Mouse (Mus musculus): ENCODE measurements around the gene Prkn. TPM values are rescaled to one million over a fixed set of nuclear protein-coding genes. Genes with fewer than 3 reads are reported as not detected.

The Prkn gene
- polyA plus RNA-seq, 1 experiment from 2014 or later: 2.8 TPM

DNA sequence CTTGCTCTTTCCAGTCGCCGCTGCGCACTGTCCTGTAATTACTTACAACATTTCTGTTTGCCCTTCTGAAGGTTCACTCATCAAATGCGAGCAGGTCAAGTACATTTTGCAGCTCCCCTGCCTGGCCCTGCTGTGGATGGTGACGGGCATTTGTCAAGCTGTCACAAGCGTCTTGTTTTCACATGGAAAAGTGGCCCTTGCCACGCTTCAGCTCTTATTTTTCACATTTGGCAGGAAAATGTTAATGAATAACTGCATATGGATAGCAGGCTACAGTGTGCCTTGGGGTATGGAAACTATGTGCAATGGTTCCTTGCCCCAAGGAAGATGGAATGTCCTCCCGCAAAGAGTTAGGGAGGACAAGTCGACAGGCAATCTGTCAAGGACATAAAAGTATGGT, 404.9 kb downstream of the Prkn start:
- Histone ChIP-seq H3K9ac (replicated peaks; ENCODE audit: low read depth) (no peak overlapping the region), H3K4me3 (ENCODE audit: low read depth, low read length) (no peak overlapping the region), H3K4me2 (replicated peaks; ENCODE audit: low read depth, low read length) (no peak overlapping the region), H3K9me3 (ENCODE audit: low read length) (no peaks in the 10 kb centered on the region), H3K36me3 (ENCODE audit: insufficient read depth, low read length) (no peaks in the 10 kb centered on the region), H3K4me1 (ENCODE audit: insufficient read depth, low read depth, low read length) (no peaks in the 10 kb centered on the region), H3K27ac (ENCODE audit: low read length) (no peak overlapping the region), H3K27me3 (replicated peaks; ENCODE audit: insufficient read depth, low read length) (no peaks in the 10 kb centered on the region)
- ATAC-seq (no peak), DNase-seq (ENCODE audit: low spot score) (no peak)
- TF ChIP-seq CTCF (IDR thresholded peaks at IDR 0.05): no peak
- no peak for TF ChIP-seq EP300 (IDR thresholded peaks at IDR 0.05)
- WGBS: 61% methylated on average over 9 of the region's 9 CpGs

DNA sequence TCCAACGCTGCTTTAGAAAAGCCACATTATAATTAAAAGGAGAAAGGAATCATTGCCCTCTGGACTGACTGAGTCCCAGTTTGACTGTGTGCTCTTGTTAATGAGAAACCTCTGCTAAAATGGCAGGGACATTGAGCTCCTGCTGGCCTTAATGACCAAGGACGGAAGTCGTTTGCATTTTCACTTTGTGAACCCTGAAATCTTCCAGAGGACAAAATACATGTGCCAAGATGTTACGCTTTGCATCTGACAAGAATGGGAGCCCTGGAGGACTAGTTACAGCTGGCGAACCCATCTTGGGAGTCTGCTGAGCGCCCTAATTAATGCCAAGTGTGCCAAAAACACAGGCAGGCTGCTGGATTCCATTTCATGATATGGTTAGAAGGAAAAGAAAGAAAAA, 409.0 kb downstream of the Prkn start:
- H3K27me3 ChIP-seq (replicated peaks; ENCODE audit: insufficient read depth, low read length): no peaks in the 10 kb centered on the region
- no peak for ATAC-seq
- no peaks in the 10 kb centered on the region for H3K36me3 ChIP-seq (ENCODE audit: insufficient read depth, low read length)
- H3K9me3 ChIP-seq (ENCODE audit: low read length): no peaks in the 10 kb centered on the region
- TF ChIP-seq EP300 (IDR thresholded peaks at IDR 0.05): no peak
- no peak for TF ChIP-seq CTCF (IDR thresholded peaks at IDR 0.05)
- no peaks in the 10 kb centered on the region for H3K4me1 ChIP-seq (ENCODE audit: insufficient read depth, low read depth, low read length)
- no peak overlapping the region for H3K27ac ChIP-seq (ENCODE audit: low read length)
- H3K4me2 ChIP-seq (replicated peaks; ENCODE audit: low read depth, low read length): no peak overlapping the region
- DNase-seq (ENCODE audit: low spot score): no peak
- 59% methylated on average over 6 of the region's 6 CpGs for WGBS
- H3K4me3 ChIP-seq (ENCODE audit: low read depth, low read length): no peak overlapping the region
- no peak overlapping the region for H3K9ac ChIP-seq (replicated peaks; ENCODE audit: low read depth)

DNA sequence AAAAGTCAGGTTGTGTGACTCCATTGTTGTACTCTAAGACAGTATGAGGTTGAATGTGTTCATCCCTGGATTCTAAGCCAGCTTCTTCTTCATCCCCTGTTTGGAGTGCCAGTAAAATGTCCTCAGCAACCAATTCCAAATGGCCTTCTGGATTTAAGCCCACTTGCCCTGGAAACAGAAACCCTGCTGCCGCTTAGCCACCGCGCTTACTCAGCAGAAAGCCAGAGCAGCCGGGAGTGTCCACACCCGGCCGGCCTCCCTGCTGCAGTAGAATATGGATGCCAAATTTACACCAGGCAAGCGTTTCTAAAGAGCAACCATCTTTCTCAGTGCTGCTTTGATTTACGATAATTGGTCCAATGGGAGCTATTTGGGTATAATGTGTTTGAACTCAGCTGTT, 420.5 kb downstream of the Prkn start:
- 70% methylated on average over 8 of the region's 8 CpGs for WGBS
- ATAC-seq (no peak), DNase-seq (ENCODE audit: low spot score) (no peak)
- no peaks in the 10 kb centered on the region for H3K9me3 ChIP-seq (ENCODE audit: low read length)
- no peak overlapping the region for H3K27ac ChIP-seq (ENCODE audit: low read length)
- no peak overlapping the region for H3K4me3 ChIP-seq (ENCODE audit: low read depth, low read length)
- H3K36me3 ChIP-seq (ENCODE audit: insufficient read depth, low read length): no peaks in the 10 kb centered on the region
- H3K27me3 ChIP-seq (replicated peaks; ENCODE audit: insufficient read depth, low read length): no peaks in the 10 kb centered on the region
- TF ChIP-seq EP300 (IDR thresholded peaks at IDR 0.05): no peak
- TF ChIP-seq CTCF (IDR thresholded peaks at IDR 0.05): no peak
- H3K4me2 ChIP-seq (replicated peaks; ENCODE audit: low read depth, low read length): no peak overlapping the region
- H3K4me1 ChIP-seq (ENCODE audit: insufficient read depth, low read depth, low read length): no peaks in the 10 kb centered on the region
- H3K9ac ChIP-seq (replicated peaks; ENCODE audit: low read depth): no peak overlapping the region

DNA sequence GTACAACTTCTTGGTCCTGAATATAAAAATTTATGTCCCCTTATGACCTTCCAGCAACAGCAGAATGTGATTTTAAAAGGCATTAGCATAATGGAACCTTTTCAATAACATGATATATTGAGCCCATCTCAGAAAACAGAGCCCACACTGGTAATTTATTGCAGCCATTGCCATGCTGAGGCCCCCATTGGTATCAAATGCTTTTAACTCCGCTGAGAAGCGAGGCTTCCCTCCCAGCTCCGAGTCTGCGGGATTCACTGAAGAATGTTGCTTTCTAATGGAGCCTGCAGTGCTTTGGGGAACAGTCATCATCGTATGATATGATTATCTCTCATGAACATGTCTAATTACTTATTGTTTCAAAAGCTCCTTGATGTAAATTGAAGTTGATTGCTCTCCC, 421.5 kb downstream of the Prkn start:
- no peaks in the 10 kb centered on the region for H3K9me3 ChIP-seq (ENCODE audit: low read length)
- ATAC-seq: no peak
- TF ChIP-seq EP300 (IDR thresholded peaks at IDR 0.05) (no peak), CTCF (IDR thresholded peaks at IDR 0.05) (no peak)
- no peaks in the 10 kb centered on the region for H3K36me3 ChIP-seq (ENCODE audit: insufficient read depth, low read length)
- no peak overlapping the region for H3K4me2 ChIP-seq (replicated peaks; ENCODE audit: low read depth, low read length)
- H3K9ac ChIP-seq (replicated peaks; ENCODE audit: low read depth): no peak overlapping the region
- WGBS: 81% methylated on average over 5 of the region's 5 CpGs
- H3K27ac ChIP-seq (ENCODE audit: low read length): no peak overlapping the region
- H3K4me1 ChIP-seq (ENCODE audit: insufficient read depth, low read depth, low read length): no peaks in the 10 kb centered on the region
- no peak overlapping the region for H3K4me3 ChIP-seq (ENCODE audit: low read depth, low read length)
- no peaks in the 10 kb centered on the region for H3K27me3 ChIP-seq (replicated peaks; ENCODE audit: insufficient read depth, low read length)
- DNase-seq (ENCODE audit: low spot score): no peak

DNA sequence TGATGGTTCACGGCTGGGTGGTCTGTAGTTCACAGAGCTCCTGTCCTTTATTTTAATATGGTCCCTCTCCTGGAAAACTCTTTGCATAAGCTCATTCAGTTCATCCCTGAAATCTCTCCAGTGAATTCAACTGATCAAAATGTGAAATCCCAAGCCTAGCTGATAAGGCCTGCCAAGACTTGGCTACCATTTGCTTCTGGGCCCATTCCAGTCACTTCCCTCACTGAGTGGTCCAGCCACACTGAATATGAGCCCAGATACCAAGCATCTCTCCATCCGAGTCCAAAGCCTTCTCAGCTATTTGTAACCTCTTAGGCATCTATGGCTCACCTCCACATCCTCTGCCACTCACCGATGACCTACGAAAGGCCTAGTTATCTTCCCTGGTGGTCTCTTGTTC, 427.8 kb downstream of the Prkn start:
- Histone ChIP-seq H3K4me1 (ENCODE audit: insufficient read depth, low read depth, low read length) (no peaks in the 10 kb centered on the region), H3K4me3 (ENCODE audit: low read depth, low read length) (no peak overlapping the region), H3K27me3 (replicated peaks; ENCODE audit: insufficient read depth, low read length) (no peaks in the 10 kb centered on the region), H3K4me2 (replicated peaks; ENCODE audit: low read depth, low read length) (no peak overlapping the region), H3K9ac (replicated peaks; ENCODE audit: low read depth) (no peak overlapping the region), H3K27ac (ENCODE audit: low read length) (no peak overlapping the region), H3K36me3 (ENCODE audit: insufficient read depth, low read length) (no peaks in the 10 kb centered on the region), H3K9me3 (ENCODE audit: low read length) (no peaks in the 10 kb centered on the region)
- WGBS: 80% methylated on average over 4 of the region's 4 CpGs
- DNase-seq (ENCODE audit: low spot score) (no peak), ATAC-seq (no peak)
- TF ChIP-seq CTCF (IDR thresholded peaks at IDR 0.05): no peak

DNA sequence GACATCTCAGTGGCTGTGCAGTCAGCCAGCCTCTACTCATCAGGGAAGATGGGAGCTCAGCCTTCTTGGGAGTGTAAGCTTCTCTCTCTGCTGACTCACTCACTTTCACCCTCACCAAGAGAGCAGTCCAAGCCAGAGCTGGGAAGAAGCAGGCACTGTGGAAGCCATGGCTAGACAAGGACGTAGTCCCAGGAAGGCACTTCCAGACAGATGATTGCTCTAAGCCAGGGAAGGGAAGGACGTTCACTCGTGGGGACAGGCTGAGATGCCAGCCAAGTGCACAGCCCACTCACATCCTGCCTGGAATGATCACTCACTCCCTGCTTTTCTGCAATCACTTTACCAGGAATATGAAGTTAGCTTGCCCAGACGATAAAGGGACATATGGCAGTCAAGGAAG, 430.0 kb downstream of the Prkn start:
- Histone ChIP-seq H3K4me1 (ENCODE audit: insufficient read depth, low read depth, low read length) (no peaks in the 10 kb centered on the region), H3K27ac (ENCODE audit: low read length) (no peak overlapping the region), H3K27me3 (replicated peaks; ENCODE audit: insufficient read depth, low read length) (no peaks in the 10 kb centered on the region), H3K9me3 (ENCODE audit: low read length) (no peaks in the 10 kb centered on the region), H3K9ac (replicated peaks; ENCODE audit: low read depth) (no peak overlapping the region), H3K4me2 (replicated peaks; ENCODE audit: low read depth, low read length) (no peak overlapping the region), H3K36me3 (ENCODE audit: insufficient read depth, low read length) (no peaks in the 10 kb centered on the region), H3K4me3 (ENCODE audit: low read depth, low read length) (no peak overlapping the region)
- DNase-seq (ENCODE audit: low spot score) (no peak), ATAC-seq (no peak)
- 48% methylated on average over 4 of the region's 4 CpGs for WGBS
- no peak for TF ChIP-seq EP300 (IDR thresholded peaks at IDR 0.05)
- no peak for TF ChIP-seq CTCF (IDR thresholded peaks at IDR 0.05)

DNA sequence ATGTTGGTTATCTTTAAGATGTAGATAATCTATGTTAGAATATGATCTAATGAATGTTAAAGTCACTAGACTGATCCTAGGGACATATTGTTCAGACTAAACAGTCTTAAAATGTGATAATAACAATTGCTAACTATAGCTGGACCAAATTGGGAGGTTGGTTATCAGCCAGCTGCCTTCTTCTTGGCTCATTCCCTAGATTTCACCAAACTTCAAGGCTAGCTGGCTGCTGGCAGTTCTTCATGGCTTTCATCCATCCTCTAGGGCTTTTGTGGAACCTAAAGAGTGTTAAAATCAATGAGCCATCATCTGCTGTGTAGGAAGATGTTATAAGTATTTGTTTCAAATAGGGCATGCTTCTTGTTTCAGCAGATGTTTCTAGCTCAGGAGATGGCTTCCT, 431.7 kb downstream of the Prkn start:
- H3K27me3 ChIP-seq (replicated peaks; ENCODE audit: insufficient read depth, low read length): no peaks in the 10 kb centered on the region
- no peaks in the 10 kb centered on the region for H3K36me3 ChIP-seq (ENCODE audit: insufficient read depth, low read length)
- ATAC-seq (no peak), DNase-seq (ENCODE audit: low spot score) (no peak)
- TF ChIP-seq EP300 (IDR thresholded peaks at IDR 0.05): no peak
- H3K4me1 ChIP-seq (ENCODE audit: insufficient read depth, low read depth, low read length): no peaks in the 10 kb centered on the region
- no peak overlapping the region for H3K4me2 ChIP-seq (replicated peaks; ENCODE audit: low read depth, low read length)
- no peaks in the 10 kb centered on the region for H3K9me3 ChIP-seq (ENCODE audit: low read length)
- no peak overlapping the region for H3K9ac ChIP-seq (replicated peaks; ENCODE audit: low read depth)
- H3K4me3 ChIP-seq (ENCODE audit: low read depth, low read length): no peak overlapping the region
- H3K27ac ChIP-seq (ENCODE audit: low read length): no peak overlapping the region

All from lung, postnatal 0 days (tissue).